Mouse (Mus musculus): Measurements from ENCODE around the gene Rec8. TPM values are rescaled to one million over a fixed set of nuclear protein-coding genes. Genes with fewer than 3 reads are reported as not detected.

Gene Rec8
- total RNA-seq, 2 experiments from 2014 or later = 0.15 to 0.42 TPM

Other genes with a start within 250 kb of the Rec8 start
Only the 30 nearest of the 32 such genes appear.
- gene Dhrs4, start 139.3 kb upstream of the Rec8 start, total RNA-seq (2015) = 31.2 and 34.4 TPM in 2 replicates
- gene Dhrs4, start 139.3 kb upstream of the Rec8 start, total RNA-seq (2017) = 43.1 and 47.6 TPM in 2 replicates
- gene Carmil3, start 127.4 kb upstream of the Rec8 start, total RNA-seq (2015) = 0.16 and 1.5 TPM in 2 replicates
- 0.15 TPM in 1 of 2 replicates, not detected in the other for gene Carmil3, start 127.4 kb upstream of the Rec8 start, total RNA-seq (2017)
- not detected in 2 replicates for gene Cpne6, start 107.6 kb upstream of the Rec8 start, total RNA-seq (2015)
- not detected in 2 replicates for gene Cpne6, start 107.6 kb upstream of the Rec8 start, total RNA-seq (2017)
- not detected in 2 replicates for gene Nrl, start 93.1 kb upstream of the Rec8 start, total RNA-seq (2015)
- gene Nrl, start 93.1 kb upstream of the Rec8 start, total RNA-seq (2017) = not detected in 2 replicates
- gene Pck2, start 77.8 kb upstream of the Rec8 start, total RNA-seq (2015) = 11.7 and 16.0 TPM in 2 replicates
- 26.3 and 30.3 TPM in 2 replicates for gene Pck2, start 77.8 kb upstream of the Rec8 start, total RNA-seq (2017)
- 41.6 and 47.3 TPM in 2 replicates for gene Dcaf11, start 58.0 kb upstream of the Rec8 start, total RNA-seq (2015)
- gene Dcaf11, start 58.0 kb upstream of the Rec8 start, total RNA-seq (2017) = 43.5 and 107 TPM in 2 replicates
- gene A730061H03Rik, start 57.6 kb upstream of the Rec8 start, total RNA-seq (2015) = 2.1 and 4.1 TPM in 2 replicates
- 2.6 and 9.3 TPM in 2 replicates for gene A730061H03Rik, start 57.6 kb upstream of the Rec8 start, total RNA-seq (2017)
- gene Fitm1, start 42.4 kb upstream of the Rec8 start, total RNA-seq (2015) = 0.33 TPM in 1 of 2 replicates, not detected in the other
- not detected in 2 replicates for gene Fitm1, start 42.4 kb upstream of the Rec8 start, total RNA-seq (2017)
- 707 and 794 TPM in 2 replicates for gene Psme1, start 39.9 kb upstream of the Rec8 start, total RNA-seq (2015)
- gene Psme1, start 39.9 kb upstream of the Rec8 start, total RNA-seq (2017) = 278 and 305 TPM in 2 replicates
- gene Emc9, start 32.7 kb upstream of the Rec8 start, total RNA-seq (2015) = 11.2 and 15.9 TPM in 2 replicates
- gene Emc9, start 32.7 kb upstream of the Rec8 start, total RNA-seq (2017) = 8.2 and 10.5 TPM in 2 replicates
- 420 and 439 TPM in 2 replicates for gene Psme2, start 26.9 kb upstream of the Rec8 start, total RNA-seq (2015)
- 286 and 332 TPM in 2 replicates for gene Psme2, start 26.9 kb upstream of the Rec8 start, total RNA-seq (2017)
- gene Rnf31, start 26.3 kb upstream of the Rec8 start, total RNA-seq (2015) = 27.2 and 42.8 TPM in 2 replicates
- 20.2 and 25.7 TPM in 2 replicates for gene Rnf31, start 26.3 kb upstream of the Rec8 start, total RNA-seq (2017)
- 69.7 and 70.9 TPM in 2 replicates for gene Irf9, start 14.5 kb upstream of the Rec8 start, total RNA-seq (2015)
- gene Irf9, start 14.5 kb upstream of the Rec8 start, total RNA-seq (2017) = 92.0 and 98.7 TPM in 2 replicates
- gene Ipo4, start 17.9 kb downstream of the Rec8 start, total RNA-seq (2015) = 8.8 and 11.4 TPM in 2 replicates
- gene Ipo4, start 17.9 kb downstream of the Rec8 start, total RNA-seq (2017) = 2.1 and 5.1 TPM in 2 replicates
- gene Gm49378, start 19.9 kb downstream of the Rec8 start, total RNA-seq (2015) = 1.3 and 4.3 TPM in 2 replicates
- gene Gm49378, start 19.9 kb downstream of the Rec8 start, total RNA-seq (2017) = 0.84 and 1.7 TPM in 2 replicates
- gene Tm9sf1, start 25.8 kb downstream of the Rec8 start, total RNA-seq (2015) = 35.3 and 41.1 TPM in 2 replicates
- 50.8 and 53.5 TPM in 2 replicates for gene Tm9sf1, start 25.8 kb downstream of the Rec8 start, total RNA-seq (2017)
- 1.0 and 1.4 TPM in 2 replicates for gene Tssk4, start 32.1 kb downstream of the Rec8 start, total RNA-seq (2015)
- gene Tssk4, start 32.1 kb downstream of the Rec8 start, total RNA-seq (2017) = 0.26 and 0.89 TPM in 2 replicates
- 30.5 and 34.4 TPM in 2 replicates for gene Mdp1, start 42.5 kb downstream of the Rec8 start, total RNA-seq (2015)
- 27.0 and 28.3 TPM in 2 replicates for gene Mdp1, start 42.5 kb downstream of the Rec8 start, total RNA-seq (2017)
- gene Gmpr2, start 53.9 kb downstream of the Rec8 start, total RNA-seq (2015) = 24.0 and 24.8 TPM in 2 replicates
- gene Gmpr2, start 53.9 kb downstream of the Rec8 start, total RNA-seq (2017) = 26.2 and 29.7 TPM in 2 replicates
- 421 and 452 TPM in 2 replicates for gene Nedd8, start 54.1 kb downstream of the Rec8 start, total RNA-seq (2015)
- gene Nedd8, start 54.1 kb downstream of the Rec8 start, total RNA-seq (2017) = 297 and 326 TPM in 2 replicates
- 24.2 and 27.2 TPM in 2 replicates for gene Tinf2, start 63.8 kb downstream of the Rec8 start, total RNA-seq (2015)
- 25.1 and 39.8 TPM in 2 replicates for gene Tinf2, start 63.8 kb downstream of the Rec8 start, total RNA-seq (2017)
- gene Tgm1, start 95.9 kb downstream of the Rec8 start, total RNA-seq (2015) = 1.6 and 1.7 TPM in 2 replicates
- 1.0 and 2.1 TPM in 2 replicates for gene Tgm1, start 95.9 kb downstream of the Rec8 start, total RNA-seq (2017)
- 10.0 and 12.5 TPM in 2 replicates for gene Rabggta, start 104.2 kb downstream of the Rec8 start, total RNA-seq (2015)
- 8.5 and 13.7 TPM in 2 replicates for gene Rabggta, start 104.2 kb downstream of the Rec8 start, total RNA-seq (2017)
- 112 and 121 TPM in 2 replicates for gene Dhrs1, start 127.7 kb downstream of the Rec8 start, total RNA-seq (2015)
- gene Dhrs1, start 127.7 kb downstream of the Rec8 start, total RNA-seq (2017) = 44.1 and 55.0 TPM in 2 replicates
- gene Nop9, start 127.7 kb downstream of the Rec8 start, total RNA-seq (2015) = 10.4 and 12.2 TPM in 2 replicates
- 11.7 and 13.9 TPM in 2 replicates for gene Nop9, start 127.7 kb downstream of the Rec8 start, total RNA-seq (2017)
- 0.27 and 1.5 TPM in 2 replicates for gene Cideb, start 140.4 kb downstream of the Rec8 start, total RNA-seq (2015)
- gene Cideb, start 140.4 kb downstream of the Rec8 start, total RNA-seq (2017) = 0.22 TPM in 1 of 2 replicates, not detected in the other
- gene Ltb4r2, start 143.4 kb downstream of the Rec8 start, total RNA-seq (2015) = 0.16 and 0.21 TPM in 2 replicates
- gene Ltb4r2, start 143.4 kb downstream of the Rec8 start, total RNA-seq (2017) = 0.33 and 0.53 TPM in 2 replicates
- 41.4 and 46.4 TPM in 2 replicates for gene Ltb4r1, start 147.9 kb downstream of the Rec8 start, total RNA-seq (2015)
- 57.4 and 68.0 TPM in 2 replicates for gene Ltb4r1, start 147.9 kb downstream of the Rec8 start, total RNA-seq (2017)
- not detected in 2 replicates for gene Adcy4, start 166.1 kb downstream of the Rec8 start, total RNA-seq (2015)
- gene Adcy4, start 166.1 kb downstream of the Rec8 start, total RNA-seq (2017) = 0.15 TPM in 1 of 2 replicates, not detected in the other
- 79.0 and 82.5 TPM in 2 replicates for gene Ripk3, start 170.8 kb downstream of the Rec8 start, total RNA-seq (2015)
- 24.2 and 30.0 TPM in 2 replicates for gene Ripk3, start 170.8 kb downstream of the Rec8 start, total RNA-seq (2017)